Mouse (Mus musculus) gastrocnemius, postnatal 36 days (tissue): Measurements from ENCODE around the gene Twist2. TPM values are rescaled to one million over a fixed set of nuclear protein-coding genes. Genes with fewer than 3 reads are reported as not detected.

Source experiments
- DNase-seq, 2 experiments: peaks; one replicate each; pipeline ENCODE4 v3.0.0; 2022
- intact Hi-C: fragments of 180-260 bp; cut with DNase I; formaldehyde crosslinking; loops from one replicate; pipeline ENCODE4 v1.15.1; 2025
- long read RNA-seq, 2 experiments: library from polyadenylated mRNA; stranded (forward); transcript quantifications; one replicate each; pipeline ENCODE4 v2.0.0; 2021
- total RNA-seq, 2 experiments: library from RNA; stranded (reverse); gene quantifications; 2 replicates each; pipeline ENCODE4 v1.2.3; 2021

Gene Twist2
- 1 to 10 TPM; 1.4 to 1.6 TPM for total RNA-seq
- long read RNA-seq, experiment 1, partial matches to known transcripts = 0 of 1 reads
- long read RNA-seq, experiment 1, other reads (novel, unspliced or antisense) = 0 of 1 reads
- long read RNA-seq, experiment 2 = 0 reads

GRCm38 (mm10) chr1:91800967-91801843, at the start of gene Twist2:
Gene Twist2, plus strand, starts transcription at chr1:91801461.
- intact Hi-C loops = no loop called here
- DNase-seq = peak; percentile 59 to 75

DNA sequence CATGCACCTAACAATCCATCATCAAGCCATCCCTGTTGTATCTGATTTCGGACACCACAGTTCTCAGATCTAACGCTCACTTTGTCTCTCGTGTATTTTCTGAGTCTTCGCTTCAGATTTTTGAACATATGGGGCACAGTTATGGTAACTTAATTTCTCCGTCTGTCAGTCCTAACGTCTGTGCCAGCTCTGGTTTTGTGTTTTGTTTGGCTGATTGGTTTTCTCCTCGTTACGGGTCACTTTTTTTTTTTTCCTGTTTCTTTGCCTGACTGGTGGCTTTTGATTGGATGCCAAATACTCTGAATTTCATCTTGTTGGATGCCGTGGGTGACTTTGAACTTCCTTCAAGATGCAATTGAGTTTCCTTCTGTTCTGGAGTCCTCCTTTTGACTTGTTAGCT, 48.3 kb upstream of the Twist2 start:
- no peak for DNase-seq
- intact Hi-C loops = loop anchor here (5.0 kb wide), 1 partner anchor 151 kb away; no protein-coding TSS in a partner anchor

DNA sequence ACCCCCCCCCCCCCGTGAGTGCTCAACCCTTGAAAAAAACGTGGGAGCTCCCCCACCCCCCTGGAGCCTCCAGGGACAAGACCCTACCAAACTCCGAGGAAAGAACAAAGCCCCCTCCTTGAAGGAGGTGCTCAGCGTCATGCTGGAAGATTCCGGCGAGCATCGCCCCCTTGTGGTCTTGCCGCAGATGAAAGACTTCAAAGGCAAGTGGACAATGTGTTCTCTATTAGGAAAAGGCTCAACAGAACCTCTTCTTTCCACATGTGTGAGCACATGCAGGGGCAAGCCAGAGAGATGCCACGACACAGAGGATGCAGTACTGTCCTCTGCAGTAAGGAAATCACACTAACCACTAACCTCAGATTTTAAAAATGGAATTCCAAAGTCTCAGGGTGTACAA, 46.2 kb upstream of the Twist2 start:
- DNase-seq = peak; percentile 39 to 53
- intact Hi-C loops = loop anchor here (2.0 kb wide), 2 partner anchors 178 to 230 kb away; no protein-coding TSS in a partner anchor

GRCm38 (mm10) chr1:91757292-91757691, 44.0 kb upstream of the Twist2 start:
- intact Hi-C loops = no loop called here
- DNase-seq = no peak

- intact Hi-C loops = no loop called here
- no peak for DNase-seq
Measured at GRCm38 (mm10) chr1:91758143-91758542, 43.1 kb upstream of the Twist2 start.

DNA sequence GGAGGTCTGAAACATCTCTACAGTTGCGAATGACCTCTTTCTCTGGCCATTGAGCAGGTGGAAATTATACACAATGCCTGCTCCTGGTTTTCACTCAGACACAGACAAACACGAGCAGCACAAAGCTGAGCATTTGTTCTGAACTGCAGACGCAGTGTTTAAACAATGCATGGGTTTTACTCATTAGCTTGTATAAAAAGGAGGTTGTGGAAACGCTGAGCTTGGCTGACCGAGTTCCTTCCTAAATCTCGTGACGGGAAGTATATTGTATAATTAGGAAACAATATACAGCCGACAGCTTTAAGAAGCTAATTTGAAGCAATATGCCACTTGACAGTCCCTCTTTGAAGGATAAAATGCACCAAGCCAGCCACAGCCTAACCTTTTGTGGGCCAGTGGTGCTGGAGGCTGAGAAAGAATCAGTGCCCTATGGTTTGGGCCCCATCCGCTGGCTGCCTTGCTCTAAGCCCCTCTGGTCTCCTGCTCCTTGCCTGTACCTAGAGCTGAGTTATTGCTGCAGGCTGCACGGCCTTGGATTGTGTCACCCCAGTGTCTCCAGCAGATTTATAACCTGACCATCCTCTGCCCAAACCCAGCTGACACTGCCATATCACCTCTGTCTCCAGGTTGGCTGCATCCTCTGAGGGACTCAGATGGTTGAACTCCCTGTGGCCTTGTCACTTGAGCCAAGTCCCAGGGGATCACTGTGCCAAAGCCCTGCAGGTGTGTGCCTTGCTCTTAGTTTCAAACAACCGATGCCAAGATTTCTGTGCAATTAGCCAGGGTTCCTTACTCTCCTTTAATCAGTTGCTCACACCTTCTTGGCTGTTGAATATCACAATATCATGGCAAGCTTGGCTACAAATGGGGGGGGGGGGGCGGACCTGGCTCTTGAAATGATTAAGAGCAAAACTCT, 42.4 kb upstream of the Twist2 start:
- DNase-seq = no peak
- intact Hi-C loops = no loop called here

DNA sequence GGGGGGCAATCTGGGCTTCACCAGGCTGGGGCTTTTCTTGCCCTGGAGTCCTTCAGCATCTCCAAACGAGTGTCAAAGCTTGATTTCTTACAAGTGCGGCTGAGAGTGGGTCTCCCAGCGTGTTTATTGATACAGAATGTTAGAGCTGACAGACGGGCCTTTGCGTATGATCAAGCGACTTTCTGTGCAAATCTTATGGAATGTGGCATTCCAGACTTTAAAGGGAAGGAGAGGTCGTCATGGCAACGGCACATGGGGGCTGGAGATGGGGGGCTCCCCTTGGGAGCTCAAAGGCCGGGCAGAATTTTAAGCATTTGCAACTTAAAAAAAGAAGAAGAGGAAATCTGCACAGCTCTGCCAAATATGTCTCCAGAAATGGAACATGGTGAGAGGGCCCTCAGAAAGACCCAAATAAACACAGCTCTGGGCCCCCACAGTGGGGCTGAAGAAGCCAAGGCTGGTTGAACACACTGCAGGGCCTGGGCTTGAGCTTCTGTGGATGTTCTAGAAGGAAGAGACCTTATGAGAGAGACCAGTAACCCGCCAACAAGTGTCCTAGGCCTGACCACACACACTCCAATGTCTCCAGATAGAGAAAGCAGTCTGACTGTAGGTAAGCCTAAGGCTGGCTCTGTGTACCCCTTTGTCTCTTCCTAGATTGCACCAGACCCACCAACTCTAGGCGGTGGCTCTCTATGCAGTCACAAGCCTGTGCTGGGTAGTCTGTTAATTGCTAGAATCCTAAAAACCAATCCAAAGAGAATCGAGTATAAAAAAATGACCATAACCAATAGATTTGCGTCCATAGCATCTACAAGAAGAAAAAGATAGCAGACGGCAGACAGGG, 40.9 kb upstream of the Twist2 start:
- DNase-seq = no peak
- intact Hi-C loops = no loop called here

GRCm38 (mm10) chr1:91762528-91763091, 38.7 kb upstream of the Twist2 start:
- DNase-seq = no peak
- intact Hi-C loops = no loop called here

DNA sequence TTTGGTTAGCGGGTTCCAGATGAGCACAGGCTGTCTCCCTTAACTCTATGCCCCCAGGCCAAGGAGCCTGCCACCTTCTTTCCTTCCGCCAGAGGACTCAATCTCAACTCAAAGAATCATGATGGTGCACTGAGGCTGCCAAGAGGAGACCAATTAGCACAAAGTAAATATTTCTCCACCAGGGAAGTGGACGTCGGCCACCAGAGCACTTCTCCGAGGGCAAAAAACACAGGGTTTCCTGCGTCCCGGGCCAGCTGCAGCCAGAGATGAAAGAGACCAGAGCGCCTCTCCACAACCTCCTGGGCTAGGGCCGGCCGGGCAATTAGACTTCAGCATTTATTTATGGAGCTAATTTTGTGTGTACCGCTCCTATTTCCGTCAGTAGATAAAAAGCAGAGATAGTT, 31.0 kb upstream of the Twist2 start:
- intact Hi-C loops = loop anchor here (1.0 kb wide), 1 partner anchor 9 kb away; no protein-coding TSS in a partner anchor
- no peak for DNase-seq

DNA sequence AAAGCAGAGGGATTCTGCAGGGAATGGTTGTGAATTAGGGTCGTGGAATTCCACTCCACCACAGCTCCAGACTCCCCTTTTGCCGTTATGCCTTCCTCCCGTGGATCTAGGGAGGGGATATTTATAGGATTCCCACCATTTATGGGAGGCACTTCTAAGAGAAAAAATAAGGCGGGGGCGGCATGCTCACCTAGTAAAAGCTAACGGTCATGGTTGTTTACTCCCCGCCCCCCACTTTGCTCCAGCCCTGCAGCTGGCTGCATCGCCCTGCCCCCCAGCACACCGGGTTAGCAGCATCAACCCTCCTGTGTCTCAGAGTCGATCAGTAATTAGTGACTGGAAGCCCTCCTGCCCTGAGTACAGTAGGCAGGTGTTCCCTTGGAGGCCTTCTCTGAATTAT, 30.6 kb upstream of the Twist2 start:
- intact Hi-C loops = loop anchor here (1.0 kb wide), 1 partner anchor 9 kb away; no protein-coding TSS in a partner anchor
- DNase-seq = no peak

GRCm38 (mm10) chr1:91776928-91777327, 24.3 kb upstream of the Twist2 start:
- no peak for DNase-seq
- intact Hi-C loops = no loop called here

DNA sequence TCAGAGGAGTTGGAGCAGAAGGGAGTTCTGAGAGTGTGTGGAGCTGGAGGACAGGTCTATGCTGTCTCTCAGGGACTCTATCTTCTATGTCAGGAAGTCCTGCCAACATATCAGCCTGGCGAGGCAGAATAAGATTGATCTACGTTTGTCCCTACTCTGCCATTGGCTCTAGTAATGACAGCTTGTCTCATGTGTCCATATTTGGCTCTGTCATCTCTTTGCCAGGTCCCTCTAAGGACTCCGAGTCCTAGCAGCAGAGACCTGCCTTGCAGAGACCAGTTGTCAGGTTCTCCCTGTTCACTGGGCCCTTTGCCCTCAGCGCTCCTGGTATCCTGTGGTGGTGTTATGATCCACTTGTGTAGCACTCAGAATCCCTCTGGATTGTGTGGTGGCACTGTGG, 21.4 kb upstream of the Twist2 start:
- DNase-seq = peak in 1 of 2 experiments; percentile 25
- intact Hi-C loops = no loop called here

GRCm38 (mm10) chr1:91781182-91781581, 20.1 kb upstream of the Twist2 start:
- peak; percentile 75 to 76 for DNase-seq
- intact Hi-C loops = no loop called here

DNA sequence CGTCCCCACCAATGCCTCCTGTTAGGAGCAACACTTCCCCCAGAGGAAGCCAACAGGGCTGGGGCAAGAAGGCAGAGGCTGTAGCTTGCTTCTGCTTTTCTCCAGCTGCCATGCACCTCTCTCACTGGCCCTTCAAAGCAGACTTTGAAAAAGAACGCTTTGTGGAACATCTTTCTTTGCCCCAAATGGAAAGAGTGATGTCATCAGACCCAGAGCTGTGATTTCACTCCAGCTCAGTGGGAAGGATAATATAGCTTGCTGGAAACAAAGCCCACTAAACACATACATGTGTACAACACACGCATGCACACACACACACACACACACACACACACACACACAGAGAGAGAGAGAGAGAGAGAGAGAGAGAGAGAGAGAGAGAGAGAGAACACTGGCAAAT, 17.1 kb upstream of the Twist2 start:
- intact Hi-C loops = no loop called here
- no peak for DNase-seq

DNA sequence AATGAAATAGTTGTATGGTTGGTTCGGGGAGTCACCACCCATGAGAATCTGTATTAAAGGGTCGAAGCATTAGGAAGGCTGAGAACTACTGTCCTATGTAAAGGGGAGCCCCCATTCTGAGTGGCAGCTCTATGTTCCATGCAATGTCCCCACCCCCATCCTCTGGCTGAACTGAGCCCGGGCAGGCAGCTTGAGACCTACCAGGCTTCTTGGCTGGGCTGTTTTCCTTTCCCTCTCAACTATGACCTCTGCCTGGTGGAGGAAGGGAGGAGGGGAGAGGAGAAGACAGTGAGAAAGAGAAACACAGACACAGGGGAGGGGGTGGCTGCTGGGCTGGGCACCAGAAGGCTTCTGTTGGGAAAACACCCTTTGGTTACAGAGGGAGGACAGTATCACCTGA, 1.9 kb upstream of the Twist2 start:
- intact Hi-C loops = no loop called here
- no peak for DNase-seq

DNA sequence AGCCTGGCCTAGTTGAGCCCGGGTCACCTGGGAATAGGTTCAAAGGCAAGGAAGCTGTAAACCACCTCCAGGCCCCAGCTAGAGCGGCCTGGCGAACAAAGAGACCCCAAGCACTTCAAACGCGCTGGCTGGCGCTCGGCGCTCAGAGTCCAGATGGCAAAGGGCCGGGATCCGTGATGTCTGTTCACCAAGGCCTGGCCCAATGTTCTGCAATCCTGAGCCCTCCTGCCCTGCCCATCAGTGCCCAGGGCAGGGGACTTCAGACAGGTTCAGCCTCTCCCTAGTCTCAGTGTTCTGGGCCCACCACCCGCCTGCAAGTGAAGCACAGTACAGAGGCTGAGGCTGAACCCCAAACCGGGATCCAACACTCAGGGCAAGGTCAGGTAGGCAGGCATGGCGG, 913 bp upstream of the Twist2 start:
- intact Hi-C loops = no loop called here
- no peak for DNase-seq

GRCm38 (mm10) chr1:91801844-91802366, 644 bp downstream of the Twist2 start:
- DNase-seq = peak in 1 of 2 experiments; percentile 28
- intact Hi-C loops = no loop called here

DNA sequence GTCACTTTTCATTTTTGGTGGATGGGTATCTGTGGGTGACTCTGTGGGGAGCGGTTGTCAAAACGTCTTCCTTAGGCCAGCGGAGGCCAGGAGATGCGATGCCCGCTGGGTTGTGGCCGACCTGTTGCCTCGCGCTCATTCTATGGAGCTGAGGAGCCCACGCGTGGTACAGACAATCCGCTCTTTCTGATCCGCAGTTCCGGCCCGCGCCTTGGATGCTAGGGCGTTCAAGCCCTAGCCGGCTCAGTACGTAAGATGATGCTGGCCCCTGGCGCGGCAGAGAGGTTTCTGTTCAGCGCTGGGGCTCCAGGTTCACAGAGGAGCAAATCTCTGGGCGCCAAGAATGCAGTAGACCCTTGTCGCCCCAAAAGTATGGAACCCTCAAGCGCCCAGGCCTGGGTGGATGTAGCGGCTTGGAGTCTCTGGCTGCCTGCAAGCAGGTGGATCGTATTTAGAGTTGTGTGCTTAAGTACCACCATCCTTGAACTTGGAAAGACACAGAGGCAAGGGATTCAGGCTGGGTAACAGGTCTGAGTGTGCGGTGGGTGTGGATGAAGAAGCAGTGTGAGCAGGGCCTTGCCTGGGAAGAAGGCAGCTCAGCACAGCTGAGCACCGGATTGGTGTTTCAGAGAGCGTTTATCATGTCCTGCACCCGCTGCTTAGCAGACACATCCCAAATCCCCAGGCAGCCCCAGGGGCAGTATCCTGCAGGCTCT, 1.3 kb downstream of the Twist2 start:
- intact Hi-C loops = no loop called here
- no peak for DNase-seq

GRCm38 (mm10) chr1:91803416-91803815, 2.2 kb downstream of the Twist2 start:
- no peak for DNase-seq
- intact Hi-C loops = no loop called here
